Mouse (Mus musculus) intestine, embryonic 15.5 days (tissue): ENCODE results near the gene Ubox5. TPM values are rescaled to one million over a fixed set of nuclear protein-coding genes. Genes with fewer than 3 reads are reported as not detected.

Experiments
- ATAC-seq: fragments of 200-750 bp; cut with Nextera tagmentation; 2 replicates; pipeline ENCODE4 v1.8.0; 2017; ENCODE audit warnings: moderate TSS enrichment, moderate library complexity
- H3K27ac ChIP-seq: fragments of 300-500 bp; sonication (generic); 2 replicates; pipeline ENCODE4 v1.5.1; 2015; ENCODE audit warnings: mild to moderate bottlenecking, inconsistent platforms
- H3K27me3 ChIP-seq: fragments of 300-500 bp; sonication (generic); replicated peaks from 2 replicates; pipeline ENCODE4 v1.6.1; 2015; ENCODE audit warnings: inconsistent platforms
- H3K36me3 ChIP-seq: fragments of 300-500 bp; sonication (generic); 2 replicates; pipeline ENCODE4 v1.6.1; 2015; ENCODE audit warnings: inconsistent platforms
- H3K4me1 ChIP-seq: fragments of 300-500 bp; sonication (generic); replicated peaks from 2 replicates; pipeline ENCODE4 v1.6.1; 2015; ENCODE audit warnings: inconsistent platforms
- H3K4me2 ChIP-seq: fragments of 300-500 bp; sonication (generic); replicated peaks from 2 replicates; pipeline ENCODE4 v1.6.1; 2015; ENCODE audit warnings: mild to moderate bottlenecking, inconsistent platforms
- H3K4me3 ChIP-seq: fragments of 300-500 bp; sonication (generic); replicated peaks from 2 replicates; pipeline ENCODE4 v1.5.1; 2015; ENCODE audit warnings: inconsistent platforms
- H3K9ac ChIP-seq: fragments of 300-500 bp; sonication (generic); 2 replicates; pipeline ENCODE4 v1.6.1; 2015; ENCODE audit warnings: inconsistent platforms
- H3K9me3 ChIP-seq: fragments of 300-500 bp; sonication (generic); 2 replicates; pipeline ENCODE4 v1.6.1; 2016; ENCODE audit warnings: inconsistent platforms
- WGBS: fragments of 180-500 bp; shearing (Covaris S2); methylation state at CpG from one replicate; pipeline ENCODE4 v1.1.7; 2015; 5-methylcytosine and 5-hydroxymethylcytosine counted together
- polyA plus RNA-seq: library from polyadenylated mRNA; unstranded; fragments of >200 nt; fragmentation: Nextera tagmentation; extraction: Ambion mirVana; gene quantifications from 2 replicates; pipeline ENCODE4 v1.2.1, GENCODE M21; 2015

The Ubox5 gene
- polyA plus RNA-seq, 1 experiment from 2014 or later, result 12.0 TPM

- no peak overlapping the region for H3K4me2 ChIP-seq
- peaks cover 2% of the 10 kb centered on the region for H3K4me1 ChIP-seq
- peaks cover 1% of the 10 kb centered on the region; the same call in 1 of the 2 replicates for H3K27me3 ChIP-seq
- ATAC-seq, result no peak
- no peak overlapping the region for H3K9ac ChIP-seq
- no peak overlapping the region for H3K27ac ChIP-seq
- no peak overlapping the region for H3K4me3 ChIP-seq
- H3K9me3 ChIP-seq, result no peaks in the 10 kb centered on the region
- H3K36me3 ChIP-seq, result peaks cover 6% of the 10 kb centered on the region
These were observed 59.9 kb downstream of the Ubox5 start for GRCm38 (mm10) chr2:130569926-130570325.

- Histone ChIP-seq H3K9ac (no peak overlapping the region), H3K27ac (no peak overlapping the region), H3K4me2 (no peak overlapping the region), H3K9me3 (no peaks in the 10 kb centered on the region), H3K27me3 (no peaks in the 10 kb centered on the region), H3K36me3 (peaks cover 6% of the 10 kb centered on the region), H3K4me1 (peaks cover 9% of the 10 kb centered on the region), H3K4me3 (no peak overlapping the region)
- no peak for ATAC-seq
- WGBS, result 76% methylated on average over 4 of the region's 4 CpGs
These were observed 60.9 kb downstream of the Ubox5 start for GRCm38 (mm10) chr2:130568921-130569320.

- peaks cover 6% of the 10 kb centered on the region for H3K36me3 ChIP-seq
- 81% methylated on average over 8 of the region's 8 CpGs for WGBS
- peak overlapping the region; percentile 81 for H3K4me2 ChIP-seq
- H3K9me3 ChIP-seq, result no peaks in the 10 kb centered on the region
- H3K4me1 ChIP-seq, result peaks cover 16% of the 10 kb centered on the region
- no peak overlapping the region for H3K27ac ChIP-seq
- no peaks in the 10 kb centered on the region for H3K27me3 ChIP-seq
- H3K4me3 ChIP-seq, result peak overlapping the region; percentile 93; the same call in 1 of the 2 replicates
- ATAC-seq, result no peak
- peak overlapping the region; percentile 88; the same call in 1 of the 2 replicates for H3K9ac ChIP-seq
These were observed 64.9 kb downstream of the Ubox5 start for GRCm38 (mm10) chr2:130564983-130565382.

GRCm38 (mm10) chr2:130564063-130564462, 65.8 kb downstream of the Ubox5 start:
- WGBS, result 0% methylated on average over 19 of the region's 23 CpGs
- Histone ChIP-seq H3K4me1 (peaks cover 16% of the 10 kb centered on the region), H3K4me3 (peak overlapping the region; percentile 93), H3K36me3 (peaks cover 6% of the 10 kb centered on the region), H3K27ac (0 out of 2 replicates have a peak overlapping the region, but pooled peaks have one; percentile 40), H3K4me2 (peak overlapping the region; percentile 81), H3K9me3 (no peaks in the 10 kb centered on the region), H3K27me3 (no peaks in the 10 kb centered on the region), H3K9ac (peak overlapping the region; percentile 88)
- ATAC-seq, result no peak

GRCm38 (mm10) chr2:130563212-130564055, 66.4 kb downstream of the Ubox5 start, which contains the start of gene Mrps26:
TSS of gene Mrps26 (plus strand) at chr2:130563742.
- peaks cover 6% of the 10 kb centered on the region for H3K36me3 ChIP-seq
- peaks cover 16% of the 10 kb centered on the region for H3K4me1 ChIP-seq
- peak within 1 kb of the TSS; percentile 93 for H3K4me3 ChIP-seq
- ATAC-seq, result peak; percentile 100
- no peaks in the 10 kb centered on the region for H3K27me3 ChIP-seq
- no peaks in the 10 kb centered on the region for H3K9me3 ChIP-seq
- peak within 1 kb of the TSS; percentile 88 for H3K9ac ChIP-seq
- H3K4me2 ChIP-seq, result peak within 1 kb of the TSS; percentile 81
- H3K27ac ChIP-seq, result peak within 1 kb of the TSS; percentile 70
- WGBS, result under 1% methylated on average over 61 of the region's 61 CpGs

- Histone ChIP-seq H3K4me2 (no peak overlapping the region), H3K9me3 (no peaks in the 10 kb centered on the region), H3K27me3 (no peaks in the 10 kb centered on the region), H3K9ac (no peak overlapping the region), H3K36me3 (peaks cover 9% of the 10 kb centered on the region; the same call in 1 of the 2 replicates), H3K4me3 (no peak overlapping the region), H3K4me1 (peaks cover 5% of the 10 kb centered on the region), H3K27ac (no peak overlapping the region)
- WGBS, result 76% methylated on average over 2 of the region's 2 CpGs
- ATAC-seq, result no peak
These were observed 71.8 kb downstream of the Ubox5 start for GRCm38 (mm10) chr2:130558015-130558414.

GRCm38 (mm10) chr2:130557462-130557861, 72.4 kb downstream of the Ubox5 start:
- WGBS, result 92% methylated on average over 2 of the region's 2 CpGs
- no peak for ATAC-seq
- Histone ChIP-seq H3K9me3 (no peaks in the 10 kb centered on the region), H3K4me1 (no peaks in the 10 kb centered on the region; the same call in 1 of the 2 replicates), H3K27me3 (no peaks in the 10 kb centered on the region), H3K4me3 (no peak overlapping the region), H3K4me2 (no peak overlapping the region), H3K27ac (no peak overlapping the region), H3K9ac (no peak overlapping the region), H3K36me3 (peaks cover 11% of the 10 kb centered on the region; the same call in 1 of the 2 replicates)

GRCm38 (mm10) chr2:130556292-130556691, 73.5 kb downstream of the Ubox5 start:
- Histone ChIP-seq H3K4me1 (no peaks in the 10 kb centered on the region), H3K9ac (no peak overlapping the region), H3K9me3 (no peaks in the 10 kb centered on the region), H3K27me3 (no peaks in the 10 kb centered on the region), H3K27ac (no peak overlapping the region), H3K36me3 (peaks cover 14% of the 10 kb centered on the region; the same call in 1 of the 2 replicates), H3K4me2 (no peak overlapping the region), H3K4me3 (no peak overlapping the region)
- ATAC-seq, result no peak
- WGBS, result 76% methylated on average over 1 of the region's 1 CpGs

GRCm38 (mm10) chr2:130554841-130555240, 75.0 kb downstream of the Ubox5 start:
- 88% methylated on average over 7 of the region's 7 CpGs for WGBS
- no peak overlapping the region for H3K9ac ChIP-seq
- H3K9me3 ChIP-seq, result no peaks in the 10 kb centered on the region
- H3K4me2 ChIP-seq, result no peak overlapping the region
- ATAC-seq, result no peak
- no peak overlapping the region for H3K27ac ChIP-seq
- H3K4me3 ChIP-seq, result no peak overlapping the region
- H3K27me3 ChIP-seq, result no peaks in the 10 kb centered on the region
- no peaks in the 10 kb centered on the region for H3K4me1 ChIP-seq
- peaks cover 14% of the 10 kb centered on the region; the same call in 1 of the 2 replicates for H3K36me3 ChIP-seq

GRCm38 (mm10) chr2:130546957-130547356, 82.9 kb downstream of the Ubox5 start:
- Histone ChIP-seq H3K9me3 (no peaks in the 10 kb centered on the region), H3K4me3 (no peak overlapping the region), H3K36me3 (peaks cover 30% of the 10 kb centered on the region), H3K4me1 (no peaks in the 10 kb centered on the region), H3K9ac (no peak overlapping the region), H3K27me3 (no peaks in the 10 kb centered on the region), H3K27ac (no peak overlapping the region), H3K4me2 (no peak overlapping the region)
- ATAC-seq, result no peak
- 88% methylated on average over 8 of the region's 8 CpGs for WGBS

- ATAC-seq, result no peak
- Histone ChIP-seq H3K9ac (no peak overlapping the region), H3K4me2 (no peak overlapping the region), H3K27ac (no peak overlapping the region), H3K4me3 (no peak overlapping the region), H3K36me3 (peaks cover 46% of the 10 kb centered on the region), H3K27me3 (no peaks in the 10 kb centered on the region), H3K9me3 (no peaks in the 10 kb centered on the region), H3K4me1 (no peaks in the 10 kb centered on the region)
- WGBS, result 86% methylated on average over 9 of the region's 9 CpGs
These were observed 89.6 kb downstream of the Ubox5 start for GRCm38 (mm10) chr2:130540266-130540665.
